Mouse (Mus musculus): ENCODE measurements at regions not wholly inside any gene's neighbourhood (a gene's known extent, or its start where the extent isn't known, plus 50 kb on each side); places are given as distances from the start of the nearest gene placed in this dataset.

DNA sequence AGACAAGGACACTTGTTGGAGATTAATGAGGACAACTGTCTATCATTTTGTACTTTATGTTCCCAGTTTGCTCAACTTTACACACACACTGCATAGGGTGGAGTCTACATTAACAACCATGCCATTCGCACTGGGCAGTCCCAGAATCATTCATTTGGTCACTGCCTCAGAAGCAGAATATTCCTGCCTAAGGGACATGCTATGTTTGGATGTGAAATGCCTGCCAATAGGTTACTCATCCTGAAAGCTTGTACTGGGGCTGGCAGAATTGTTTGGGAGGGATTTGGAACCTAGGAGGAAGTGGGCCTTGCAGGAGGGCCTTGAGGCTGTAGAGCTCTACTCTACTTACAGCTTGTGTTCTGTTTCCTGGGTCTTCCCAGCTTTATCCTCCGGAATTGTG, 482.3 kb downstream of the Lmo7 start:
- Histone ChIP-seq H3K4me3 (no peak overlapping the region), H3K4me2 (ENCODE audit: low read depth) (no peak overlapping the region), H3K79me2 (ENCODE audit: control insufficient read depth, insufficient read depth) (no peaks in the 10 kb centered on the region), H3ac (ENCODE audit: control insufficient read depth, insufficient read length) (no peak overlapping the region), H3K36me3 (ENCODE audit: control insufficient read depth, insufficient read depth) (no peaks in the 10 kb centered on the region), H3K27me3 (ENCODE audit: control insufficient read depth, insufficient read depth, insufficient read length) (no peaks in the 10 kb centered on the region)
- no peak for TF ChIP-seq TCF3 (IDR thresholded peaks at IDR 0.05; ENCODE audit: insufficient read length, low read depth)
- TF ChIP-seq MYOG (IDR thresholded peaks at IDR 0.05; ENCODE audit: control insufficient read depth in 1 of 3, insufficient read depth in 1 of 3, insufficient read length in 2 of 3, low read depth in 2 of 3) = no peak
- no peak for TF ChIP-seq MYOD1 (IDR thresholded peaks at IDR 0.05; ENCODE audit: control insufficient read depth in 1 of 3, insufficient read length in 2 of 3, low read depth in 2 of 3)
- TF ChIP-seq E2F4 (IDR thresholded peaks at IDR 0.05; ENCODE audit: insufficient read depth) = no peak
- TF ChIP-seq USF1 (IDR thresholded peaks at IDR 0.05; ENCODE audit: low read depth) = no peak
- no peak for TF ChIP-seq REST (IDR thresholded peaks at IDR 0.05; ENCODE audit: insufficient read depth, insufficient read length)
- no peak for TF ChIP-seq POLR2A (IDR thresholded peaks at IDR 0.05; ENCODE audit: insufficient read length, low read depth)
- TF ChIP-seq SRF (IDR thresholded peaks at IDR 0.05; ENCODE audit: control insufficient read depth, insufficient read length, low read depth) = no peak
- TF ChIP-seq CEBPB (IDR thresholded peaks at IDR 0.05; ENCODE audit: insufficient read depth, poor library complexity, severe bottlenecking) = no peak

DNA sequence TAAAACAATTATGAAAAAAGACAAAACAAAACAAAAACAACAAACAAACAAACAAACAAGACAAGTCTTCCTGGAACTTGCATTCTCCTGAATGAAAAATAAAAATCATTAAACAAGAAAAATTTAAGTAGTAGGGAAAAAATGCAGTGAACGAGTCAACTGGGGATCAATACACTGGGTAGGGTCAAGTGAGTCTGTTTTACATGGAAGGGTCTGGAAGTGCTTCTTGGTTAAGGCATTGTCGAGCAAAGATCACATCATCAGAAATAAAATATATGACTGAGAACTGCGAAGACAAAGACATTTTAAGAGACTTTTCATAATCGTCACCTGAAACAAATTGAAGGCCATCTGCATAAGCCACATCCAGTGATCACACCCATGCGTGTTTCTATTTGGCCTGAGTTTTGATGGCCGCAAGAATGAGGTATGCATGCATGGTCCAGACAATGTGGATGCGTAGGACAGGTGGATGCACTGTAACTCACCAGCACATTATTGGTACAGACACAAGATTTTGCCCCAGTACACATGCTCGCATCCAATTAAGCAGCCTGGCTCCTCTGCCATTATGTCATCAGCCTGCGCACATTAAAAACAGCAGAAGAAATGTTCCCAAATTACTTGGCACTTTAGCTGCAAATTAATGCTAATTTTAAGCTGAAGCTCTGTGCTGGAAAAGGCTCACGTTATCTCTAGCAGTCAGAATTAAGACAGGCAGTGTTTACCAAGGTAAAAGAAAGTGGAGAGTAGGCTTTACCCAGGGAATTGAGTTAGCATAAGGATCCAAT, 475.3 kb downstream of the Lmo7 start:
- H3K27me3 ChIP-seq (ENCODE audit: control insufficient read depth, insufficient read depth, insufficient read length) = no peaks in the 10 kb centered on the region
- no peak overlapping the region for H3K4me3 ChIP-seq
- no peaks in the 10 kb centered on the region for H3K79me2 ChIP-seq (ENCODE audit: control insufficient read depth, insufficient read depth)
- no peak for TF ChIP-seq USF1 (IDR thresholded peaks at IDR 0.05; ENCODE audit: low read depth)
- no peak for TF ChIP-seq POLR2AphosphoS2 (IDR thresholded peaks at IDR 0.05; ENCODE audit: insufficient read length, low read depth)
- no peak overlapping the region for H3ac ChIP-seq (ENCODE audit: control insufficient read depth, insufficient read length)
- no peaks in the 10 kb centered on the region for H3K36me3 ChIP-seq (ENCODE audit: control insufficient read depth, insufficient read depth)
- H3K4me2 ChIP-seq (ENCODE audit: low read depth) = no peak overlapping the region

DNA sequence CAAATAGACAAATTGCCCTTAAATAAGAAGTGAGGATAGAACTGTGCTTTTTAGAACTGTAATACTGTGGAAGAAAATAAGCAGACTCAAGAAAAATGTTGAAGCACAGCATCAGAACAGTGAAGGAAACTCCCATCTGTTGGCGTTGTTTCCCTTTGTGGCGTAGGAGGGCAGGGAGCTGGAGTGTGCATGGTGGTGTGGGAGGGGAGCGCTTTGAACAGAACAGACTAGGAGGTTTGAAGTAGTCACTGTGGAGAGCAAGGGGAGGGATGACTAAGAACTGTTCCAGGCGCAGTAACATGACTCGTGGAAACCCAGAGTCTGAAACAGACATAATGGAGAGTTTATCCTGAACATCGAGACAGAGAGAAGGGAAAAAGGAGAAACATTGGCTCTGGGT, 469.7 kb downstream of the Lmo7 start:
- TF ChIP-seq POLR2A (IDR thresholded peaks at IDR 0.05; ENCODE audit: insufficient read length, low read depth) (no peak), POLR2AphosphoS2 (IDR thresholded peaks at IDR 0.05; ENCODE audit: insufficient read length, low read depth) (no peak), CEBPB (IDR thresholded peaks at IDR 0.05; ENCODE audit: insufficient read depth, poor library complexity, severe bottlenecking) (no peak), TCF3 (IDR thresholded peaks at IDR 0.05; ENCODE audit: insufficient read length, low read depth) (no peak), SRF (IDR thresholded peaks at IDR 0.05; ENCODE audit: control insufficient read depth, insufficient read length, low read depth) (no peak), TCF12 (IDR thresholded peaks at IDR 0.05; ENCODE audit: insufficient read depth, poor library complexity, severe bottlenecking) (no peak), USF1 (IDR thresholded peaks at IDR 0.05; ENCODE audit: low read depth) (no peak), MYOD1 (IDR thresholded peaks at IDR 0.05; ENCODE audit: control insufficient read depth in 1 of 3, insufficient read length in 2 of 3, low read depth in 2 of 3) (no peak), REST (IDR thresholded peaks at IDR 0.05; ENCODE audit: insufficient read depth, insufficient read length) (no peak), MYOG (IDR thresholded peaks at IDR 0.05; ENCODE audit: control insufficient read depth in 1 of 3, insufficient read depth in 1 of 3, insufficient read length in 2 of 3, low read depth in 2 of 3) (no peak), E2F4 (IDR thresholded peaks at IDR 0.05; ENCODE audit: insufficient read depth) (no peak), MAX (IDR thresholded peaks at IDR 0.05; ENCODE audit: low read depth) (no peak)

DNA sequence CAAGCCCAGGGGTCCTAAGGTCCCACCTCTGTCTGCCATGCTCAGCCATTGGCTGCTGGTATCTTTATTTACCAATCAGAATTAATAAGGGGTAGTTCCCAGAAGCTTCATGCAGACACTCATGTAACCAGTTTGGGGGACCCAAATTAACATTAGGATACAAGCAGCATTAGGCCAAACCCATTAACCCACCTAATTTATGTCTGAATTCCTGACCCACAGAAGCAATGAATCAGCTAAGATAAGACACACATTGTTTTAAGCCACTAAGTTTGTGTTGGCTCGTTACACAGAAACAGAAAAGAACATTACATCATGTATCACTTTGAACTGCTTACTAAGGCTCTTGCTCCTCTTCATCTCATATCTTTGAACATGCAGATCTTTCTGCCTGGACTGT, 461.0 kb downstream of the Lmo7 start:
- Histone ChIP-seq H3K79me2 (ENCODE audit: control insufficient read depth, insufficient read depth) (no peaks in the 10 kb centered on the region), H3ac (ENCODE audit: control insufficient read depth, insufficient read length) (no peak overlapping the region), H3K36me3 (ENCODE audit: control insufficient read depth, insufficient read depth) (no peaks in the 10 kb centered on the region), H3K4me2 (ENCODE audit: low read depth) (no peak overlapping the region), H3K27me3 (ENCODE audit: control insufficient read depth, insufficient read depth, insufficient read length) (no peaks in the 10 kb centered on the region), H3K4me3 (no peak overlapping the region)
- TF ChIP-seq USF1 (IDR thresholded peaks at IDR 0.05; ENCODE audit: low read depth) (no peak), POLR2A (IDR thresholded peaks at IDR 0.05; ENCODE audit: insufficient read length, low read depth) (no peak), POLR2AphosphoS2 (IDR thresholded peaks at IDR 0.05; ENCODE audit: insufficient read length, low read depth) (no peak), MYOD1 (IDR thresholded peaks at IDR 0.05; ENCODE audit: control insufficient read depth in 1 of 3, insufficient read length in 2 of 3, low read depth in 2 of 3) (no peak), MYOG (IDR thresholded peaks at IDR 0.05; ENCODE audit: control insufficient read depth in 1 of 3, insufficient read depth in 1 of 3, insufficient read length in 2 of 3, low read depth in 2 of 3) (no peak), E2F4 (IDR thresholded peaks at IDR 0.05; ENCODE audit: insufficient read depth) (no peak), MAX (IDR thresholded peaks at IDR 0.05; ENCODE audit: low read depth) (no peak), TCF12 (IDR thresholded peaks at IDR 0.05; ENCODE audit: insufficient read depth, poor library complexity, severe bottlenecking) (no peak)

More for the DNA sequence above, 469.7 kb downstream of the Lmo7 start:
- Histone ChIP-seq H3K79me2 (ENCODE audit: control insufficient read depth, insufficient read depth) (no peaks in the 10 kb centered on the region), H3K4me3 (no peak overlapping the region), H3ac (ENCODE audit: control insufficient read depth, insufficient read length) (no peak overlapping the region), H3K4me2 (ENCODE audit: low read depth) (no peak overlapping the region), H3K27me3 (ENCODE audit: control insufficient read depth, insufficient read depth, insufficient read length) (no peaks in the 10 kb centered on the region), H3K36me3 (ENCODE audit: control insufficient read depth, insufficient read depth) (no peaks in the 10 kb centered on the region)

DNA sequence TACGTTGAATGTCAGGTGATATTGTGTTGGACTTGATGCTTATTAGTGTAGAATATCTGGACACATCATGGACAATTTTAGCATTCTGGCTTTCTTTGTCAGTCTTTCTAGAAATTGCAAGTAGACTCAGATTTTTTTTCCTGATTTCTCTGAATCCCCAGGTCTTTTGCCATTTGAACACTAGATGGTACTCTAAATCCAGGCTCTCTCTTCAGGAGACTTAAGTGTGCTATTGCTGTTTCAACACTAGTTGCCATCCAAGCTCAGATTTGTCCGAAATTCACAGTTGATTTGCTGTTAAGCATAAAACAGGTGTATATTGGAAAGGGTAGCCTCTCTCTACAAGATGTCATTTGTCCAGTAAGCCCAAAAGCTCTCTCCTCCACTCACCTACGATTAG, 451.5 kb downstream of the Lmo7 start:
- Histone ChIP-seq H3ac (ENCODE audit: control insufficient read depth, insufficient read length) (no peak overlapping the region), H3K4me3 (no peak overlapping the region), H3K27me3 (ENCODE audit: control insufficient read depth, insufficient read depth, insufficient read length) (no peaks in the 10 kb centered on the region), H3K79me2 (ENCODE audit: control insufficient read depth, insufficient read depth) (no peaks in the 10 kb centered on the region), H3K4me2 (ENCODE audit: low read depth) (no peak overlapping the region), H3K36me3 (ENCODE audit: control insufficient read depth, insufficient read depth) (no peaks in the 10 kb centered on the region)
- TF ChIP-seq USF1 (IDR thresholded peaks at IDR 0.05; ENCODE audit: low read depth) = no peak
- no peak for TF ChIP-seq MAX (IDR thresholded peaks at IDR 0.05; ENCODE audit: low read depth)
- TF ChIP-seq REST (IDR thresholded peaks at IDR 0.05; ENCODE audit: insufficient read depth, insufficient read length) = no peak
- no peak for TF ChIP-seq TCF12 (IDR thresholded peaks at IDR 0.05; ENCODE audit: insufficient read depth, poor library complexity, severe bottlenecking)
- TF ChIP-seq POLR2A (IDR thresholded peaks at IDR 0.05; ENCODE audit: insufficient read length, low read depth) = no peak
- no peak for TF ChIP-seq MYOG (IDR thresholded peaks at IDR 0.05; ENCODE audit: control insufficient read depth in 1 of 3, insufficient read depth in 1 of 3, insufficient read length in 2 of 3, low read depth in 2 of 3)
- TF ChIP-seq CEBPB (IDR thresholded peaks at IDR 0.05; ENCODE audit: insufficient read depth, poor library complexity, severe bottlenecking) = no peak
- no peak for TF ChIP-seq SRF (IDR thresholded peaks at IDR 0.05; ENCODE audit: control insufficient read depth, insufficient read length, low read depth)
- no peak for TF ChIP-seq MYOD1 (IDR thresholded peaks at IDR 0.05; ENCODE audit: control insufficient read depth in 1 of 3, insufficient read length in 2 of 3, low read depth in 2 of 3)
- TF ChIP-seq TCF3 (IDR thresholded peaks at IDR 0.05; ENCODE audit: insufficient read length, low read depth) = no peak
- no peak for TF ChIP-seq E2F4 (IDR thresholded peaks at IDR 0.05; ENCODE audit: insufficient read depth)
- TF ChIP-seq POLR2AphosphoS2 (IDR thresholded peaks at IDR 0.05; ENCODE audit: insufficient read length, low read depth) = no peak

Data from myocyte (in vitro differentiated cells).